Mouse (Mus musculus) liver, embryonic 11.5 days (tissue): ENCODE data around the gene Degs1. TPM values are rescaled to one million over a fixed set of nuclear protein-coding genes. Genes with fewer than 3 reads are reported as not detected.
A peak's percentile ranks its signal among the peaks of the same experiment; 100 is the strongest.

Source experiments
- ATAC-seq: fragments of 200-750 bp; cut with Nextera tagmentation; replicated peaks from 2 replicates; pipeline ENCODE4 v1.8.0; 2017; ENCODE audit warnings: moderate number of reproducible peaks, mild to moderate bottlenecking, moderate TSS enrichment, moderate library complexity; ENCODE audit not compliant: low FRiP score
- DNase-seq: peaks from one replicate; pipeline ENCODE4 v3.0.0-alpha.2; 2017; ENCODE audit warnings: low spot score
- H3K27ac ChIP-seq: fragments of 300-500 bp; sonication (generic); 2 replicates; pipeline ENCODE4 v1.5.1; 2014; ENCODE audit warnings: mild to moderate bottlenecking, low read depth, low read length, control low read depth
- H3K27me3 ChIP-seq: fragments of 300-500 bp; sonication (generic); replicated peaks from 2 replicates; pipeline ENCODE4 v1.6.1; 2014; ENCODE audit warnings: low read length, mixed read lengths; ENCODE audit not compliant: control insufficient read depth, insufficient read depth
- H3K36me3 ChIP-seq: fragments of 300-500 bp; sonication (generic); 2 replicates; pipeline ENCODE4 v1.6.1; 2014; ENCODE audit warnings: mild to moderate bottlenecking, low read length, moderate library complexity, mixed read lengths; ENCODE audit not compliant: control insufficient read depth, insufficient read depth
- H3K4me1 ChIP-seq: fragments of 300-500 bp; sonication (generic); replicated peaks from 2 replicates; pipeline ENCODE4 v1.6.1; 2014; ENCODE audit warnings: low read length, mixed read lengths; ENCODE audit not compliant: control insufficient read depth, insufficient read depth
- H3K4me2 ChIP-seq: fragments of 300-500 bp; sonication (generic); 2 replicates; pipeline ENCODE4 v1.6.1; 2014; ENCODE audit warnings: mild to moderate bottlenecking, control low read depth, moderate library complexity
- H3K4me3 ChIP-seq: fragments of 300-500 bp; sonication (generic); 2 replicates; pipeline ENCODE4 v1.5.1; 2014; ENCODE audit warnings: low read depth, low read length, control low read depth
- H3K9ac ChIP-seq: fragments of 300-500 bp; sonication (generic); 2 replicates; pipeline ENCODE4 v1.6.1; 2014; ENCODE audit warnings: low read depth, low read length, control low read depth
- H3K9me3 ChIP-seq: fragments of 300-500 bp; sonication (generic); 2 replicates; pipeline ENCODE4 v1.6.1; 2016; ENCODE audit warnings: low read length, inconsistent platforms, mixed read lengths; ENCODE audit not compliant: control insufficient read depth
- WGBS: fragments of 180-500 bp; shearing (Covaris S2); extraction: QIAGEN DNeasy Blood & Tissue Kit; methylation state at CpG from one replicate; pipeline ENCODE4 v1.1.7; 2014; 5-methylcytosine and 5-hydroxymethylcytosine counted together
- polyA plus RNA-seq: library from polyadenylated mRNA; unstranded; fragments of >200 nt; fragmentation: Nextera tagmentation; extraction: Ambion mirVana; gene quantifications from 2 replicates; pipeline ENCODE4 v1.2.1, GENCODE M21; 2014

Degs1 gene
- 129 and 132 TPM in 2 replicates for polyA plus RNA-seq

- peaks cover 19% of the 10 kb centered on the region for H3K4me1 ChIP-seq
- DNase-seq (peak; percentile 98), ATAC-seq (peak; percentile 87)
- no peaks in the 10 kb centered on the region for H3K9me3 ChIP-seq
- H3K27me3 ChIP-seq = no peaks in the 10 kb centered on the region
- peak within 1 kb of the TSS; percentile 93 for H3K4me2 ChIP-seq
- H3K9ac ChIP-seq = peak within 1 kb of the TSS; percentile 94
- H3K36me3 ChIP-seq = peaks cover 12% of the 10 kb centered on the region; the same call in 1 of the 2 replicates
- under 1% methylated on average over 94 of the region's 94 CpGs for WGBS
- peak within 1 kb of the TSS; percentile 86 for H3K4me3 ChIP-seq
- H3K27ac ChIP-seq = peak within 1 kb of the TSS; percentile 92
These were observed at the start of gene Degs1 for GRCm38 (mm10) chr1:182282091-182283075. Gene Degs1 (minus strand): TSS chr1:182282804.

- WGBS = 98% methylated on average over 1 of the region's 1 CpGs
- Histone ChIP-seq H3K9ac (no peak overlapping the region), H3K4me1 (no peaks in the 10 kb centered on the region), H3K36me3 (peaks cover 26% of the 10 kb centered on the region), H3K9me3 (no peaks in the 10 kb centered on the region), H3K4me3 (no peak overlapping the region), H3K27me3 (no peaks in the 10 kb centered on the region), H3K4me2 (no peak overlapping the region), H3K27ac (no peak overlapping the region)
- no peak for ATAC-seq
- DNase-seq = no peak
These were observed 43.3 kb upstream of the Degs1 start for GRCm38 (mm10) chr1:182325919-182326318.

GRCm38 (mm10) chr1:182324552-182324951 lies 41.9 kb upstream of the Degs1 start:
- Histone ChIP-seq H3K36me3 (peaks cover 24% of the 10 kb centered on the region), H3K9me3 (no peaks in the 10 kb centered on the region), H3K4me3 (no peak overlapping the region), H3K27me3 (no peaks in the 10 kb centered on the region), H3K27ac (no peak overlapping the region), H3K9ac (no peak overlapping the region), H3K4me2 (no peak overlapping the region), H3K4me1 (no peaks in the 10 kb centered on the region)
- no peak for DNase-seq
- 93% methylated on average over 7 of the region's 7 CpGs for whole genome bisulfite sequencing
- no peak for ATAC-seq

GRCm38 (mm10) chr1:182323139-182323538 lies 40.5 kb upstream of the Degs1 start:
- Histone ChIP-seq H3K36me3 (peaks cover 34% of the 10 kb centered on the region), H3K9ac (no peak overlapping the region), H3K9me3 (no peaks in the 10 kb centered on the region), H3K27me3 (no peaks in the 10 kb centered on the region), H3K4me2 (no peak overlapping the region), H3K4me3 (no peak overlapping the region), H3K4me1 (no peaks in the 10 kb centered on the region), H3K27ac (no peak overlapping the region)
- ATAC-seq (no peak), DNase-seq (no peak)
- WGBS = 92% methylated on average over 3 of the region's 3 CpGs

- 95% methylated on average over 5 of the region's 5 CpGs for WGBS
- H3K27ac ChIP-seq = no peak overlapping the region
- ATAC-seq (no peak), DNase-seq (no peak)
- no peaks in the 10 kb centered on the region for H3K4me1 ChIP-seq
- H3K9me3 ChIP-seq = no peaks in the 10 kb centered on the region
- H3K36me3 ChIP-seq = peaks cover 47% of the 10 kb centered on the region
- H3K27me3 ChIP-seq = no peaks in the 10 kb centered on the region
- H3K4me3 ChIP-seq = no peak overlapping the region
- no peak overlapping the region for H3K9ac ChIP-seq
- no peak overlapping the region for H3K4me2 ChIP-seq
These were observed 31.6 kb upstream of the Degs1 start for GRCm38 (mm10) chr1:182314201-182314600.

GRCm38 (mm10) chr1:182313181-182313580 lies 30.6 kb upstream of the Degs1 start:
- Histone ChIP-seq H3K4me2 (no peak overlapping the region), H3K9ac (no peak overlapping the region), H3K36me3 (peaks cover 38% of the 10 kb centered on the region), H3K4me3 (no peak overlapping the region), H3K4me1 (no peaks in the 10 kb centered on the region), H3K27ac (no peak overlapping the region), H3K27me3 (no peaks in the 10 kb centered on the region), H3K9me3 (no peaks in the 10 kb centered on the region)
- 93% methylated on average over 8 of the region's 8 CpGs for WGBS
- DNase-seq (no peak), ATAC-seq (no peak)

GRCm38 (mm10) chr1:182311376-182311775 lies 28.8 kb upstream of the Degs1 start:
- no peak overlapping the region for H3K9ac ChIP-seq
- ATAC-seq (no peak), DNase-seq (no peak)
- no peaks in the 10 kb centered on the region for H3K9me3 ChIP-seq
- no peak overlapping the region for H3K27ac ChIP-seq
- no peaks in the 10 kb centered on the region for H3K4me1 ChIP-seq
- H3K4me2 ChIP-seq = no peak overlapping the region
- no peaks in the 10 kb centered on the region for H3K27me3 ChIP-seq
- H3K4me3 ChIP-seq = no peak overlapping the region
- 93% methylated on average over 5 of the region's 5 CpGs for WGBS
- peaks cover 21% of the 10 kb centered on the region; the same call in 1 of the 2 replicates for H3K36me3 ChIP-seq

- DNase-seq = no peak
These were observed 27.7 kb upstream of the Degs1 start for GRCm38 (mm10) chr1:182310316-182310715.

More at GRCm38 (mm10) chr1:182310316-182310715, 27.7 kb upstream of the Degs1 start:
- peaks cover 16% of the 10 kb centered on the region; the same call in 1 of the 2 replicates for H3K36me3 ChIP-seq
- no peaks in the 10 kb centered on the region for H3K9me3 ChIP-seq
- ATAC-seq = no peak
- H3K4me1 ChIP-seq = no peaks in the 10 kb centered on the region
- WGBS = 90% methylated on average over 2 of the region's 2 CpGs
- no peak overlapping the region for H3K4me2 ChIP-seq
- no peak overlapping the region for H3K9ac ChIP-seq
- H3K27me3 ChIP-seq = no peaks in the 10 kb centered on the region
- no peak overlapping the region for H3K27ac ChIP-seq
- no peak overlapping the region for H3K4me3 ChIP-seq
